In the genomic region with DNA sequence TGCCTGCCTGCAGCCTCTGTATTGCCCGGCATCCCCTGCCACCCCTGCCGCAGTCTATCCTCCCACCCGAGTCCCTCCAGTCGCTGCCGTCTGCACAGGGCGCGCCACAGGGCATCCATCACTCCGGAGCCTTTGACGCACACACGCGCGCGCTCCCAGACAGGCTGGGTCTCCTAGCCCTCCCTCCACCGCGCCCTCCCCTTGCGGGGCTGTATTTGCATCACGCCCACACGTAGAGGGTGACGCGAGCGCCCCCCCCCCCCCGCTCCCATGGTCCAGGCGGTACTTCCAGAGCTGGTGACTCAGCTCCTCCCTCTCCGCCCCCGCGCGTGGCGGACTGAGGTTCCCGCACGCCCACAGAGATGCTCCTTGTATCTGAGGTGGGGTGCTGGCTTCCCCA, we compare ENCODE assay signal across 8 mouse cellular contexts. TPM values are rescaled to one million over a fixed set of nuclear protein-coding genes. Genes with fewer than 3 reads are reported as not detected.
DNase-seq lines count a peak whose midpoint lies in the region; ATAC-seq lines count a peak whose summit lies in the region.

No protein-coding gene starts in this region.

- DNase-seq in kidney, postnatal 4 days = peak; percentile 18 to 46
- DNase-seq in kidney, postnatal 25 days = no peak
- DNase-seq in cerebellum, adult 11 months = peak; percentile 8
- DNase-seq in layer of hippocampus, adult 8-10 months (ENCODE audit: low spot score in 2 of 2) = peak; percentile 35 to 46
- DNase-seq in midbrain, embryonic 10.5 days (ENCODE audit: low spot score) = peak; percentile 71

- H3K4me1 ChIP-seq in forebrain, embryonic 12.5 days = peaks cover 32% of the 10 kb centered on the region
- H3K4me1 ChIP-seq in midbrain, embryonic 10.5 days = peaks cover 40% of the 10 kb centered on the region
- H3K4me1 ChIP-seq in stomach, embryonic 16.5 days (ENCODE audit: control insufficient read depth, insufficient read depth, low read length) = peaks cover 13% of the 10 kb centered on the region

- no peaks in the 10 kb centered on the region for H3K36me3 ChIP-seq in forebrain, embryonic 12.5 days (replicated peaks)
- no peaks in the 10 kb centered on the region for H3K36me3 ChIP-seq in midbrain, embryonic 10.5 days
- no peaks in the 10 kb centered on the region for H3K36me3 ChIP-seq in stomach, embryonic 16.5 days (ENCODE audit: control insufficient read depth, insufficient read depth, low read length)

- peak overlapping the region; percentile 50 for H3K4me3 ChIP-seq in forebrain, embryonic 12.5 days (replicated peaks)
- peak overlapping the region; percentile 61 for H3K4me3 ChIP-seq in midbrain, embryonic 10.5 days
- H3K4me3 ChIP-seq in stomach, embryonic 16.5 days (replicated peaks; ENCODE audit: low read length) = peak overlapping the region; percentile 49

- peak; percentile 78 for ATAC-seq in forebrain, embryonic 12.5 days (ENCODE audit: low FRiP score)
- peak; percentile 68; the same call in 1 of the 2 replicates for ATAC-seq in stomach, embryonic 16.5 days (ENCODE audit: insufficient read depth, low FRiP score)
- no peak for ATAC-seq in inflammation-experienced regulatory T-cells, adult 6 months

- H3K27ac ChIP-seq in forebrain, embryonic 12.5 days = no peak overlapping the region
- no peak overlapping the region; the same call in 1 of the 2 replicates for H3K27ac ChIP-seq in midbrain, embryonic 10.5 days (replicated peaks)
- H3K27ac ChIP-seq in stomach, embryonic 16.5 days (ENCODE audit: low read length) = no peak overlapping the region

- peak overlapping the region; percentile 40 for H3K9ac ChIP-seq in forebrain, embryonic 12.5 days
- peak overlapping the region; percentile 16; the same call in 1 of the 2 replicates for H3K9ac ChIP-seq in stomach, embryonic 16.5 days (ENCODE audit: low read length)

- WGBS in forebrain, embryonic 12.5 days = under 1% methylated on average over 23 of the region's 30 CpGs
- WGBS in midbrain, embryonic 10.5 days = under 1% methylated on average over 29 of the region's 30 CpGs
- WGBS in stomach, embryonic 16.5 days = 2% methylated on average over 27 of the region's 30 CpGs

- peaks cover 75% of the 10 kb centered on the region for H3K27me3 ChIP-seq in forebrain, embryonic 12.5 days
- peaks cover 93% of the 10 kb centered on the region for H3K27me3 ChIP-seq in midbrain, embryonic 10.5 days (ENCODE audit: low read depth, poor library complexity, severe bottlenecking)
- H3K27me3 ChIP-seq in stomach, embryonic 16.5 days (ENCODE audit: control insufficient read depth, insufficient read depth, low read length) = peaks cover 69% of the 10 kb centered on the region

- no peaks in the 10 kb centered on the region for H3K9me3 ChIP-seq in forebrain, embryonic 12.5 days
- H3K9me3 ChIP-seq in midbrain, embryonic 10.5 days (replicated peaks) = no peaks in the 10 kb centered on the region
- H3K9me3 ChIP-seq in stomach, embryonic 16.5 days (replicated peaks; ENCODE audit: control insufficient read depth, low read length) = no peaks in the 10 kb centered on the region

- H3K4me2 ChIP-seq in forebrain, embryonic 12.5 days = peak overlapping the region; percentile 96
- peak overlapping the region; percentile 89 for H3K4me2 ChIP-seq in stomach, embryonic 16.5 days (ENCODE audit: low read depth, low read length)

RNA-seq across cellular contexts. Expression of a gene that starts 1.3 kb away (rescaled TPM):
- polyA plus RNA-seq in forebrain, embryonic 12.5 days (2016; fragmentation: Nextera tagmentation; extraction: Ambion mirVana) = 0.86 and 1.4 TPM in 2 replicates
- total RNA-seq in layer of hippocampus, adult 8-10 months (2022) = 10 to 100 TPM; 17.1 to 25.1 (median 20.1) TPM
- polyA plus RNA-seq in midbrain, embryonic 10.5 days (2016; fragmentation: Nextera tagmentation; extraction: Ambion mirVana) = 1.1 and 1.2 TPM in 2 replicates
- 2.3 and 3.2 TPM in 2 replicates for polyA plus RNA-seq in stomach, embryonic 16.5 days (2015; fragmentation: Nextera tagmentation; extraction: Ambion mirVana)
- polyA plus RNA-seq in inflammation-experienced regulatory T-cells, adult 6 months (2017; shearing (Covaris generic)) = 1 to 10 TPM; 1.4 to 3.3 (median 2.4) TPM

RNA-seq across cellular contexts. Expression of a gene that starts 49.2 kb away (rescaled TPM):
- polyA plus RNA-seq in forebrain, embryonic 12.5 days (2016; fragmentation: Nextera tagmentation; extraction: Ambion mirVana) = not detected in 2 replicates
- not detected for total RNA-seq in layer of hippocampus, adult 8-10 months (2022)
- not detected in 2 replicates for polyA plus RNA-seq in midbrain, embryonic 10.5 days (2016; fragmentation: Nextera tagmentation; extraction: Ambion mirVana)
- polyA plus RNA-seq in stomach, embryonic 16.5 days (2015; fragmentation: Nextera tagmentation; extraction: Ambion mirVana) = not detected in 2 replicates
- polyA plus RNA-seq in inflammation-experienced regulatory T-cells, adult 6 months (2017; shearing (Covaris generic)) = not detected

RNA-seq across cellular contexts. Expression of a gene that starts 49.9 kb away (rescaled TPM):
- polyA plus RNA-seq in forebrain, embryonic 12.5 days (2016; fragmentation: Nextera tagmentation; extraction: Ambion mirVana) = 26.8 and 35.0 TPM in 2 replicates
- 10 to 100 TPM; 24.7 to 30.5 (median 27.2) TPM for total RNA-seq in layer of hippocampus, adult 8-10 months (2022)
- 36.8 and 38.5 TPM in 2 replicates for polyA plus RNA-seq in midbrain, embryonic 10.5 days (2016; fragmentation: Nextera tagmentation; extraction: Ambion mirVana)
- polyA plus RNA-seq in stomach, embryonic 16.5 days (2015; fragmentation: Nextera tagmentation; extraction: Ambion mirVana) = 18.2 and 29.0 TPM in 2 replicates
- 10 to 100 TPM in 2 of 3 experiments, 1 to 10 TPM in 1; 8.9 to 18.4 (median 11.6) TPM for polyA plus RNA-seq in inflammation-experienced regulatory T-cells, adult 6 months (2017; shearing (Covaris generic))

Comparison
In these comparisons a context has a peak if more than half of its experiments do, and no peak if none do; other contexts are left out.
1. DNase-seq: peak in kidney, postnatal 4 days (2 of 2), cerebellum, adult 11 months (single experiment), layer of hippocampus, adult 8-10 months (2 of 2) and midbrain, embryonic 10.5 days (single experiment); none in kidney, postnatal 25 days (0 of 2).
2. Peak in every context shown above with its lines, with median percentiles within 50 percentile points of each other: H3K4me3 ChIP-seq.